Mouse (Mus musculus): ENCODE measurements around the gene Fam205a2. TPM values are rescaled to one million over a fixed set of nuclear protein-coding genes. Genes with fewer than 3 reads are reported as not detected.

Fam205a2 gene
- not detected in 2 replicates for polyA plus RNA-seq (2012; ENCODE audit: low replicate concordance)

GRCm38 (mm10) chr4:42528075-42528474, at the start of gene Fam205a2:
Gene Fam205a2, minus strand, starts transcription at chr4:42528175.

Other genes with a start within 250 kb of the Fam205a2 start
- not detected in 2 replicates for gene Gm21953, start 233.9 kb downstream of the Fam205a2 start, polyA plus RNA-seq (2012; ENCODE audit: low replicate concordance)
- not detected in 2 replicates for gene Fam205a3, start 209.8 kb downstream of the Fam205a2 start, polyA plus RNA-seq (2012; ENCODE audit: low replicate concordance)
- gene Gm21586, start 88.8 kb downstream of the Fam205a2 start, polyA plus RNA-seq (2012; ENCODE audit: low replicate concordance), result not detected in 2 replicates
- not detected in 2 replicates for gene Gm2163, start 61.4 kb downstream of the Fam205a2 start, polyA plus RNA-seq (2012; ENCODE audit: low replicate concordance)
- gene Gm10591, start 84.0 kb upstream of the Fam205a2 start, polyA plus RNA-seq (2012; ENCODE audit: low replicate concordance), result not detected in 2 replicates
- not detected in 2 replicates for gene Gm2564, start 101.5 kb upstream of the Fam205a2 start, polyA plus RNA-seq (2012; ENCODE audit: low replicate concordance)
- not detected in 2 replicates for gene Ccl27b, start 127.1 kb upstream of the Fam205a2 start, polyA plus RNA-seq (2012; ENCODE audit: low replicate concordance)
- not detected in 2 replicates for gene Il11ra2, start 133.7 kb upstream of the Fam205a2 start, polyA plus RNA-seq (2012; ENCODE audit: low replicate concordance)
- gene 4930578G10Rik, start 207.4 kb upstream of the Fam205a2 start, polyA plus RNA-seq (2012; ENCODE audit: low replicate concordance), result not detected in 2 replicates
- gene Ccl19, start 228.4 kb upstream of the Fam205a2 start, polyA plus RNA-seq (2012; ENCODE audit: low replicate concordance), result 0.87 TPM in 1 of 2 replicates, not detected in the other
- gene Ccl21a, start 245.8 kb upstream of the Fam205a2 start, polyA plus RNA-seq (2012; ENCODE audit: low replicate concordance), result 11.3 TPM in 1 of 2 replicates, not detected in the other